Mouse (Mus musculus): Measurements from ENCODE around the gene Cct4. TPM values are rescaled to one million over a fixed set of nuclear protein-coding genes. Genes with fewer than 3 reads are reported as not detected.

Gene Cct4
- total RNA-seq, 2 experiments from 2014 or later = 108 to 120 TPM

- peak in 1 of 2 experiments; percentile 5 for DNase-seq
- intact Hi-C loops (cut with DNase I) = no loop called here
These were observed 29.9 kb downstream of the Cct4 start for GRCm38 (mm10) chr11:23020116-23020770.

- intact Hi-C loops (cut with DNase I) = no loop called here
- DNase-seq = no peak
These were observed 30.5 kb downstream of the Cct4 start for GRCm38 (mm10) chr11:23020841-23021240.

DNA sequence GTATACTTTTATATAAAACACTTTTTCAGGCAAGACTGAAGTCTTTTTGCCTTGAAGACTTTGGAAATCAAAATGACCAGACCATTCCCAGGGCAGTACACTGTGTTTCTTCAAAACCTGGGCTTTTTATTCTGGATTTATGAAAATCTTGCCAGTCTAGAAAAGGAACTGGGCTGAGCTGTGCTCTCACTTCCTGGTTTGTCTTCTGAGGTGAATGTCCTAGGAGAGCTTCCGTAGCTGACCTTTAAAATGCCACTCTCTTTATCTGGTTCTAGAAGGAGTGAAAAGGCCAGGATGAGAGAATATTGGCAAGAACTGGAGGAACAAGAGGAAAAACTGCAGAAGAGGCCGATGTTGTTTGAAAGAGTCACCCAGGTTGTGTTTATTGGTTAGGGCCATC lies 32.8 kb downstream of the Cct4 start:
- DNase-seq = no peak
- intact Hi-C loops (cut with DNase I) = no loop called here

- DNase-seq = no peak
- intact Hi-C loops (cut with DNase I) = no loop called here
These were observed 33.9 kb downstream of the Cct4 start for GRCm38 (mm10) chr11:23024169-23024568.

DNA sequence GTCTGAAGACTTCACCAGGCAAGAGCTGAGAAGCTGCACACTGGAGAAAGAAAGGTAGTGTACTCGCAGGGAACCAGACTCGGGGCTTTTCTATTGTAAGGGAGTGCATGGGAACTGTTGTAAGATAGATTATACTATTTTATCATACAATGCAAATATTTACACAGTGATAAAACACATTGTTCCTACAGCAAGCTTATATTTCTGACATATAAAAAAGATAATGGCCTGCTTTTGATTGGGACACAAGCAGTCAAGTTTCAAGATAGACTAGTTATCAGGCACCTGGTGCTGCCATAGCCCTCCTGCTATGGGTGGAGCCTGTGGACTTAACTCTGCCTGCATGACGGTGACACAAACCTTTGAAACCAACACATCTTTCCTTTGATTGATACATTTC lies 38.6 kb downstream of the Cct4 start:
- no peak for DNase-seq
- intact Hi-C loops (cut with DNase I) = no loop called here

- DNase-seq = no peak
- intact Hi-C loops (cut with DNase I) = no loop called here
These were observed 39.1 kb downstream of the Cct4 start for GRCm38 (mm10) chr11:23029399-23029798.

GRCm38 (mm10) chr11:23047252-23047651 lies 56.9 kb downstream of the Cct4 start:
- no peak for DNase-seq
- intact Hi-C loops (cut with DNase I) = no loop called here

DNA sequence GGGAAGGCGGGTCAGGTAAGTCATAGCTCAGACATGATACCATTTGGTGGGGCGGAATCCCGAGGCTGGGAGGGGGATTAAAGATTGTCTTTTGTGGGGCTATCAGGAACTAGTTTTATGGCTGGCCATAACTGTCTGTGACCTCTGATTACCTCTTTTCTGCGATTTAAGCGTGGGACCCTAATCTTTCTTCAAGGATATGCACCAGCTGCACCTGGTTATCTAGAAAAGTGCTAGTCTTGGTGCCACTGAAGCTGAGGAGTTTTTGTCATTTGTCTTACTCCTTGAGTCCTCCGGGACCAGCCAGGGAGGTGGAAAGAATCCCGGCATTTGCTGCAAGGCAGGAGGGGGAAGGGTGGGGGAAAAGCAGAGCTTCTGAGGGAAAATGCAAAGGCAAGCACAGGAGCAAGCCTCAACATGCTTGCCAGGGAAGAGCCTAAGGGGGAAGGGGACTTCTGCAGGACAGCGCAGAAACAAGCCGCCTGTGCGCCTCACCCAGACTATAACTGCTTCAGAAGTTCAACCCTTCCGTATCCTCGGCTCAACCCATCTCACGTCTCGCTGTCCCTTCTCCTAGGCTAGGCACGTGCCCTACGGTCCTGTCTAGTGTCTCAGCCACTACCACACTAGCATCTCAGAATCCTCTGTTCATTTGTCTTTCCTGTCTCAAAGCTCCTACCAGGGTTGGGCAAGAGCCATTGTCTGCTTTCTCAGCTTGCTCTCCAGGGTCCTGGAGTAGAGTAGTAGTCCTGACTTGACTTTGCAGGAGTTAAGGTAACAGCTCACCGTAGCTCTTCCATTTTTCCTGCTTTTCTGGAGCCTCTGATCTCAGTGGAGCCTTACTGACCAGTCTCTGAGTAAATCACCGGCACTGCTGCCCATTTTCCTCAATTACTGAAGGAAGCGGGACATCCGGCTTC lies 57.6 kb downstream of the Cct4 start:
- DNase-seq = no peak
- intact Hi-C loops (cut with DNase I) = no loop called here

GRCm38 (mm10) chr11:23049642-23050041 lies 59.3 kb downstream of the Cct4 start:
- intact Hi-C loops (cut with DNase I) = no loop called here
- DNase-seq = no peak

GRCm38 (mm10) chr11:23052353-23052752 lies 62.0 kb downstream of the Cct4 start:
- intact Hi-C loops (cut with DNase I) = no loop called here
- DNase-seq = no peak

Other genes with a start within 250 kb of the Cct4 start
- 10 to 100 TPM in 1 of 2 experiments, 1 to 10 TPM in 1; 6.9 to 12.0 TPM for gene B3gnt2, start 129.6 kb upstream of the Cct4 start, total RNA-seq (2021)
- 10 to 100 TPM; 10.2 to 11.6 TPM for gene Zrsr1, start 18.5 kb upstream of the Cct4 start, total RNA-seq (2021)
- gene Gm28048, start 8.4 kb upstream of the Cct4 start, total RNA-seq (2021) = 1 to 10 TPM; 5.5 to 9.2 TPM
- 100 to 1,000 TPM; 150 to 168 TPM for gene Commd1, start 8.1 kb upstream of the Cct4 start, total RNA-seq (2021)
- 1 to 10 TPM; 2.9 to 3.8 TPM for gene Fam161a, start 17.0 kb downstream of the Cct4 start, total RNA-seq (2021)